Mouse (Mus musculus) bone marrow, adult 2 months (tissue): ENCODE measurements around the gene Lrch3.

ENCODE experiments used
- CTCF ChIP-seq: fragments of 200-500 bp; IDR thresholded peaks from 2 replicates; pipeline ENCODE4 v1.5.1; 2011; ENCODE audit warnings: low read length, control low read depth; ENCODE audit not compliant: control insufficient read depth, insufficient read depth
- POLR2A ChIP-seq: fragments of 200-500 bp; IDR thresholded peaks from 2 replicates; pipeline ENCODE4 v1.6.1; 2011; ENCODE audit warnings: low read depth, mild to moderate bottlenecking, control low read depth, low read length, borderline replicate concordance; ENCODE audit not compliant: control insufficient read depth

DNA sequence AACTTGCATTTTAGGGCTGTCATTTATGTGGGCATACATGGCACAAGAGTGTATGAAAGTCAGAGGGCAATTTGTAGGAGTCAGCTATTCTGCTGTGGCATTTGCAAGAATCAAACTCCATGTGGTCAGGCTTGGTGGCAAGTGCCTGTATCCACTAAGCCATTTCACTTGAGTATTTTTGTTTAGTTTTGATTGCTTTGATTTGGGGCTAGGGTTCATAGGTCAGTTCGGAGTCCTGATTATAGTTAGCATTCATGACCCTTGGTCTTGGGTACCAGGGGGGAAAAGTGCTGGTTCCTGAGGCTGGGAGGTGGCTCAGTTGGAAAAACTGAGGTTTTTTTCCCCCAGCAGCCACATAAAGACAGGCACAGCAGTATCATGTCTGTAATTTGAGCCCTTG, 145.6 kb downstream of the Lrch3 start:
- no peak for TF ChIP-seq POLR2A
- no peak for TF ChIP-seq CTCF
